Mouse (Mus musculus) midbrain, embryonic 12.5 days (tissue): ENCODE measurements around the gene Tesk2. TPM values are rescaled to one million over a fixed set of nuclear protein-coding genes. Genes with fewer than 3 reads are reported as not detected.

Experiments used
- ATAC-seq: fragments of 200-750 bp; cut with Nextera tagmentation; 2 replicates; pipeline ENCODE4 v1.8.0; 2017; ENCODE audit warnings: low read depth, moderate TSS enrichment, moderate library complexity; ENCODE audit not compliant: low FRiP score
- H3K27ac ChIP-seq: fragments of 300-500 bp; sonication (generic); replicated peaks from 2 replicates; pipeline ENCODE4 v1.5.1; 2016; ENCODE audit warnings: mild to moderate bottlenecking
- H3K27me3 ChIP-seq: fragments of 300-500 bp; sonication (generic); 2 replicates; pipeline ENCODE4 v1.6.1; 2016; ENCODE audit warnings: mild to moderate bottlenecking
- H3K36me3 ChIP-seq: fragments of 300-500 bp; sonication (generic); 2 replicates; pipeline ENCODE4 v1.6.1; 2016
- H3K4me1 ChIP-seq: fragments of 300-500 bp; sonication (generic); 2 replicates; pipeline ENCODE4 v1.6.1; 2016
- H3K4me2 ChIP-seq: fragments of 300-500 bp; sonication (generic); replicated peaks from 2 replicates; pipeline ENCODE4 v1.6.1; 2016; ENCODE audit warnings: mild to moderate bottlenecking, moderate library complexity
- H3K4me3 ChIP-seq: fragments of 300-500 bp; sonication (generic); 2 replicates; pipeline ENCODE4 v1.5.1; 2016; ENCODE audit warnings: mild to moderate bottlenecking
- H3K9ac ChIP-seq: fragments of 300-500 bp; sonication (generic); replicated peaks from 2 replicates; pipeline ENCODE4 v1.6.1; 2016; ENCODE audit warnings: mild to moderate bottlenecking, moderate library complexity
- H3K9me3 ChIP-seq: fragments of 300-500 bp; sonication (generic); 2 replicates; pipeline ENCODE4 v1.6.1; 2016; ENCODE audit warnings: mild to moderate bottlenecking
- WGBS: fragments of 180-500 bp; shearing (Covaris S2); methylation state at CpG from one replicate; pipeline ENCODE4 v1.1.7; 2016; 5-methylcytosine and 5-hydroxymethylcytosine counted together
- polyA plus RNA-seq: library from polyadenylated mRNA; unstranded; fragments of >200 nt; fragmentation: Nextera tagmentation; extraction: Ambion mirVana; gene quantifications from 2 replicates; pipeline ENCODE4 v1.2.1, GENCODE M21; 2016

The Tesk2 gene
- polyA plus RNA-seq, 1 experiment from 2014 or later = 5.7 TPM

- Histone ChIP-seq H3K4me1 (peaks cover 13% of the 10 kb centered on the region), H3K36me3 (no peaks in the 10 kb centered on the region), H3K9ac (no peak overlapping the region), H3K4me3 (peak overlapping the region; percentile 9; the same call in 1 of the 2 replicates), H3K27ac (no peak overlapping the region), H3K27me3 (peaks cover 13% of the 10 kb centered on the region; the same call in 1 of the 2 replicates), H3K9me3 (no peaks in the 10 kb centered on the region), H3K4me2 (peak overlapping the region; percentile 95)
- 32% methylated on average over 7 of the region's 7 CpGs for WGBS
- no peak for ATAC-seq
These were observed 1.5 kb downstream of the Tesk2 start for GRCm38 (mm10) chr4:116722230-116722629.

DNA sequence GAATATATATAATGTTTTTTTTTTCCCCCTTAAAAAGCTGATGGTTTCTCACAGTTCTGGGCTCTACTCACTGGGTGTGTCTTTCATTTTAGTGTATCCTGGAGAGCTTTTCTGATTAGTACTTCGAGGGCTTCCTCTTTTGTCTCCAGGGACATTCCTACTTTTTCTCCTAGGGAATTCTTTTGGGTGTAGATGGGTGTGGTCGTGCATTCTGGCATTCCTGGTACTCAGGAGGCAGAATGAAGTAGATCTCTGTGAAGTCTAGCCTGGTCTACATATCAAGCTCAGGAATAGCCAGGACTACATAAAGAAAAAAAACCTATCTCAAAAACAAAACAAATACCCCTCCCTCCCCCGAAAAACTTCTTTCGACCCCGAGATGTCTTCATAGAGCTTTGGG, 4.7 kb downstream of the Tesk2 start:
- Histone ChIP-seq H3K9me3 (no peaks in the 10 kb centered on the region), H3K9ac (no peak overlapping the region), H3K4me2 (no peak overlapping the region), H3K4me1 (peaks cover 8% of the 10 kb centered on the region), H3K27me3 (peaks cover 13% of the 10 kb centered on the region; the same call in 1 of the 2 replicates), H3K36me3 (no peaks in the 10 kb centered on the region), H3K27ac (no peak overlapping the region), H3K4me3 (no peak overlapping the region)
- 85% methylated on average over 5 of the region's 5 CpGs for WGBS
- ATAC-seq = no peak

DNA sequence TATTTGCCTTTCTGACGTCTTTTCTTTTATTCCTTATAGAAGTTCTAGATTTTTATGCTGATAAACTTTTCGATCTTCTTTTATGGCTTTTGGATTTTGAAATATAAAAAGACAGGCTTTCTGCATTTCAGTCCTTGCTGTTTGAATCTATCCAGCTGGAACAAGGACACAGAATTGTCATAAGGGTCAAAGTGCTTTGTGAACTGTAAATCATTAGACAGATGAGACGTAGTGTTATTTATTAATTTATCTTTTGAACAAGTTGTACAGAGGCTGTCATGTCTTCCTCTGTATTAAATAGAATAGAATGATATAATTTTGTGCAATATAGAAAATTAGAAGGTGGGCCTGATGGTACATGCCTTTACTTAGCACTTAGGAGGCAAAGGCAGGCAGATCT, 6.7 kb downstream of the Tesk2 start:
- WGBS = 87% methylated on average over 3 of the region's 3 CpGs

GRCm38 (mm10) chr4:116729532-116729931, 8.8 kb downstream of the Tesk2 start:
- 88% methylated on average over 3 of the region's 3 CpGs for WGBS

More for the DNA sequence above, 6.7 kb downstream of the Tesk2 start:
- Histone ChIP-seq H3K9ac (no peak overlapping the region), H3K4me3 (no peak overlapping the region), H3K4me1 (peaks cover under 1% of the 10 kb centered on the region; the same call in 1 of the 2 replicates), H3K27me3 (peaks cover 9% of the 10 kb centered on the region; the same call in 1 of the 2 replicates), H3K27ac (no peak overlapping the region), H3K36me3 (no peaks in the 10 kb centered on the region), H3K9me3 (no peaks in the 10 kb centered on the region), H3K4me2 (no peak overlapping the region)
- ATAC-seq = no peak

DNA sequence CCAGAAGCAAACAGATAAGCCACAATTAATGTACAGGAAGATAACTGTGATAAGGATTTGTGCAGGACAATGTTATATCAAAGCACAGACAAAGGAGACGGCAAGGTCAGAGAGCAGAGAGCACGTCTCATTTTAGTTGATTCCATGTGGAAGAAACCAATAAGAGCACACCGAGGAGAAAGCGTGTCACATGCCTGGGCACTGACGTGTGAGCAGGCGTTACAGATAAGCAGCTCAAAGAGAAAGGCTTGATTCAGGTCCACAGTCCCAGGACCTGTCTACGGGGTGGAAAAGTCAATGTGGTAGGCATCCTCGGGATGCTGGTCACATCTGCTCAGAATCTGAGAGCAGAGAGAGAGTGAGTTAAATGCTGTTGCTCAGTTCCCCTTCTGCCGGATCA, 10.3 kb downstream of the Tesk2 start:
- Histone ChIP-seq H3K9me3 (no peaks in the 10 kb centered on the region), H3K4me1 (no peaks in the 10 kb centered on the region), H3K36me3 (no peaks in the 10 kb centered on the region), H3K4me2 (no peak overlapping the region), H3K4me3 (no peak overlapping the region), H3K9ac (no peak overlapping the region), H3K27ac (no peak overlapping the region), H3K27me3 (no peaks in the 10 kb centered on the region)
- 81% methylated on average over 9 of the region's 9 CpGs for WGBS
- no peak for ATAC-seq

More at GRCm38 (mm10) chr4:116729532-116729931, 8.8 kb downstream of the Tesk2 start:
- no peak overlapping the region for H3K27ac ChIP-seq
- H3K27me3 ChIP-seq = no peaks in the 10 kb centered on the region
- H3K4me1 ChIP-seq = no peaks in the 10 kb centered on the region
- no peak overlapping the region for H3K9ac ChIP-seq
- no peak overlapping the region for H3K4me3 ChIP-seq
- H3K9me3 ChIP-seq = no peaks in the 10 kb centered on the region
- H3K4me2 ChIP-seq = no peak overlapping the region
- no peaks in the 10 kb centered on the region for H3K36me3 ChIP-seq
- no peak for ATAC-seq

GRCm38 (mm10) chr4:116732355-116732754, 11.6 kb downstream of the Tesk2 start:
- 82% methylated on average over 5 of the region's 5 CpGs for WGBS

DNA sequence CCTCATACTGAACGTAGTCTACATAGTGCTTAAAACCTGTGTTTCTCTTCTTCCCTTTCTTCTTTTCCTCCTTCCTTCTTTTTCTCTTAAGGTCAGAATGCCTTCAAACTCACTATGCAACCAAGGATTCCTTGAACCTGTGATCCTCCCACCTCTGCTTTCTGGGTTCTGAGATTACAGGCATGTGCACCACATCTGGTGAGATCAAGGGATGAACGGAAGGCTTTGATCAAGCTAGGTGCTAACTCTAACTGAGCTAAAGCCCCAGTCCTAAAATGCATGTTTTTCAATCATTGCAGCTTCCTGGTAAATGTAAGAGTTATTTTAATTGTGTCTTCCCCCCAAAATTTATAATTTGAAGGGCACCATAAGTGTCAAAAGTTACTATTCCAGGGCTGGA, 14.2 kb downstream of the Tesk2 start:
- Histone ChIP-seq H3K27ac (no peak overlapping the region), H3K9me3 (no peaks in the 10 kb centered on the region), H3K9ac (no peak overlapping the region), H3K27me3 (no peaks in the 10 kb centered on the region), H3K4me3 (no peak overlapping the region), H3K4me2 (no peak overlapping the region), H3K4me1 (no peaks in the 10 kb centered on the region), H3K36me3 (no peaks in the 10 kb centered on the region)
- no peak for ATAC-seq
- 94% methylated on average over 2 of the region's 2 CpGs for WGBS

More at GRCm38 (mm10) chr4:116732355-116732754, 11.6 kb downstream of the Tesk2 start:
- Histone ChIP-seq H3K9ac (no peak overlapping the region), H3K36me3 (no peaks in the 10 kb centered on the region), H3K27ac (no peak overlapping the region), H3K4me3 (no peak overlapping the region), H3K9me3 (no peaks in the 10 kb centered on the region), H3K27me3 (no peaks in the 10 kb centered on the region), H3K4me2 (no peak overlapping the region), H3K4me1 (no peaks in the 10 kb centered on the region)
- ATAC-seq = no peak

DNA sequence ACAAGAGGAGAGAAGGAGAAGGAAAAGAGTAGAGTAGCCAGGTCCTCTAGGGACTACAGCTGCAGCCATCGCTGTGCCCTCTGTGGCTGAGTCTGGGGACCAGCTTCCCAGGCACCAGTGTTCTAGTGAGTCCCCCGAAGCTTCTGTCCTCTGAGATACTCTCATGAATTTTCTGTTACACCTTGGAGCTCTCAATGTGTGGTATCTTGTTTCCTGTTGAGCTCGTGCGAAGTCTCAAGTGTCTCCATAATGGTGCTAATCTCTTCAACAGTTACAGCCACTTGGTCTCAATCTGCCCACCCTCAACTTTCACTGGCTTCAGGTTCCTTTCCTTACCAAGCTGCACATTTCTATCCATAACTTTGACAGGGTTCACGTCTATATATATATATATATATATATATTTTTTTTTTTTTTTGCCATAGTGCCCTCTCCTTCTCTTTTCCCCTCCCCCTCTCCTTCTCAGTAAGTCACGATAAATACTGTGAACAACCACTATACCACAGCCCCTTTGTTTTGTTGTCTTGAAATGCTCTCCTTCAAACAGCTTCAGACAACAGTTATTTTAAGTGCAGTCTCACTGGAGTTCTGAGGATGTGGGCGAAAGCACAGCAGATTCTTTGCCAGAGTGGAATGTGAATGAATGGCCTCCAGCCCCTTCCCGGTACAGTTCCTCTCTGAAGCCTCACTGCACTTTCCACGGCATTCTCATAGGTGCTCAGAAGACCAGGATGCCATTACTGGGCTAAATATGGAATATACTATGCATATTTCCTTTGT, 18.4 kb downstream of the Tesk2 start:
- no peak overlapping the region for H3K27ac ChIP-seq
- no peaks in the 10 kb centered on the region for H3K27me3 ChIP-seq
- WGBS = 94% methylated on average over 9 of the region's 9 CpGs
- H3K4me2 ChIP-seq = no peak overlapping the region
- H3K4me3 ChIP-seq = no peak overlapping the region
- H3K9ac ChIP-seq = no peak overlapping the region
- no peak for ATAC-seq
- H3K4me1 ChIP-seq = no peaks in the 10 kb centered on the region
- no peaks in the 10 kb centered on the region for H3K9me3 ChIP-seq
- H3K36me3 ChIP-seq = no peaks in the 10 kb centered on the region

- 95% methylated on average over 2 of the region's 2 CpGs for WGBS
- H3K27me3 ChIP-seq = no peaks in the 10 kb centered on the region
- no peaks in the 10 kb centered on the region for H3K9me3 ChIP-seq
- H3K9ac ChIP-seq = no peak overlapping the region
- H3K4me3 ChIP-seq = no peak overlapping the region
- H3K36me3 ChIP-seq = no peaks in the 10 kb centered on the region
- H3K27ac ChIP-seq = no peak overlapping the region
- no peak overlapping the region for H3K4me2 ChIP-seq
- no peaks in the 10 kb centered on the region for H3K4me1 ChIP-seq
- no peak for ATAC-seq
These were observed 29.0 kb downstream of the Tesk2 start for GRCm38 (mm10) chr4:116749750-116750149.

DNA sequence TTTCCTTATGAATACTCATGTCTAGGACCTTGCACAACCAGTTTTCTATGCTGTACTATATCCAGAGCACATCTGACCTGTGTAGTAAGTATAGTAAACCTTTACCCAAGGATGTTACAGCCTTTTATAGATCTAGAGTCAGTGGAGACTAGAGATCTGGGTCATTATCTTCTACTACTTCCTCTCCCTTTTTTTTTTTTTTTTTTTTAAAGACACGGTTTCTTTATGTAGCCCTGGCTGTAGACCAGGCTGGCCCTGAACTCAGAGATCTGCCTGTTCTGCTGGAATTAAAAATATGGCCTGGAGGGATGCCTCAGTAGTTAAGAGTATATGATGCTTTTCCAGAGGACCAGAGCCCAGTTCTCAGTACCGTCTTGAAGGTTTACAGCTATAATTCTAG, 41.2 kb downstream of the Tesk2 start:
- no peak for ATAC-seq
- H3K4me2 ChIP-seq = no peak overlapping the region
- H3K9me3 ChIP-seq = no peaks in the 10 kb centered on the region
- no peaks in the 10 kb centered on the region for H3K27me3 ChIP-seq
- H3K9ac ChIP-seq = no peak overlapping the region
- H3K4me1 ChIP-seq = no peaks in the 10 kb centered on the region
- 86% methylated on average over 2 of the region's 2 CpGs for WGBS
- no peak overlapping the region for H3K27ac ChIP-seq
- no peaks in the 10 kb centered on the region for H3K36me3 ChIP-seq
- no peak overlapping the region for H3K4me3 ChIP-seq

DNA sequence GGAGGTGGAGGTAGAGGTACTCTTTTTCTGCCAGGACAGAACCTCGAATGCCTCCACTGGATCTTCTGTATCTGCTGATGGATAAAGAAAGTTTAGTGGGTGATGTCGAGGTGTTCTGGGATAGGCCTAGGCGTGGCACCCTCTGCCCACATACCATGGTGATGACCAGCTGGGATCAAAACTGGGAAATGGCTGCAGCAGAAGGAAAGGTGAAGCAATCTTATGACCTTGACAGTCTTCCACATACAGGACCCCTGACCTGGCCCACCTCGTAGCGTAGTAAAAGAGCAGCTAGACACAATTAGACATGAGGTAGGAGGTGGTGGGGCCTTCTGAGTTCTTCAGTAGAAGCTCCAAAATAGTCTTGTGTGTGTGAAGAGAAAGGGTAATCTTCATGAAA, 43.3 kb downstream of the Tesk2 start:
- 91% methylated on average over 5 of the region's 5 CpGs for WGBS
- Histone ChIP-seq H3K9me3 (no peaks in the 10 kb centered on the region), H3K4me2 (no peak overlapping the region), H3K9ac (no peak overlapping the region), H3K36me3 (no peaks in the 10 kb centered on the region), H3K27me3 (no peaks in the 10 kb centered on the region), H3K4me1 (no peaks in the 10 kb centered on the region), H3K27ac (no peak overlapping the region), H3K4me3 (no peak overlapping the region)
- ATAC-seq = no peak

GRCm38 (mm10) chr4:116768510-116768909, 47.8 kb downstream of the Tesk2 start:
- no peak overlapping the region for H3K4me3 ChIP-seq

More at GRCm38 (mm10) chr4:116768510-116768909, 47.8 kb downstream of the Tesk2 start:
- Histone ChIP-seq H3K27ac (no peak overlapping the region), H3K27me3 (no peaks in the 10 kb centered on the region), H3K9me3 (no peaks in the 10 kb centered on the region), H3K4me1 (no peaks in the 10 kb centered on the region), H3K9ac (no peak overlapping the region), H3K4me2 (no peak overlapping the region), H3K36me3 (0 out of 2 replicates have a peak, but pooled peaks cover 5% of the 10 kb centered on the region)
- 92% methylated on average over 5 of the region's 5 CpGs for WGBS
- no peak for ATAC-seq
